Mouse (Mus musculus) lung, adult 2 months (tissue): ENCODE data around the gene Spata13.

Experiments used
- CTCF ChIP-seq: fragments of 200-500 bp; IDR thresholded peaks from 2 replicates; pipeline ENCODE4 v1.5.1; 2011; ENCODE audit warnings: mild to moderate bottlenecking, low read length, control low read depth; ENCODE audit not compliant: insufficient read depth
- POLR2A ChIP-seq: fragments of 200-500 bp; IDR thresholded peaks from 2 replicates; pipeline ENCODE4 v1.6.1; 2011; ENCODE audit warnings: low read depth, mild to moderate bottlenecking, control low read depth, low read length, borderline replicate concordance; ENCODE audit errors: extremely low read depth

- TF ChIP-seq CTCF (no peak), POLR2A (no peak)
Measured at GRCm38 (mm10) chr14:60777485-60777919, 143.7 kb downstream of the Spata13 start.
